Mouse (Mus musculus) kidney, postnatal 0 days (tissue): Measurements from ENCODE around the gene Bloc1s2. TPM values are rescaled to one million over a fixed set of nuclear protein-coding genes. Genes with fewer than 3 reads are reported as not detected.

ENCODE experiments used
- ATAC-seq: fragments of 200-750 bp; cut with Nextera tagmentation; replicated peaks from 2 replicates; pipeline ENCODE4 v1.8.0; 2017; ENCODE audit warnings: low read depth, moderate number of reproducible peaks, moderate TSS enrichment, moderate library complexity; ENCODE audit not compliant: low FRiP score
- DNase-seq: peaks from one replicate; pipeline ENCODE4 v3.0.0-alpha.2; 2016; ENCODE audit warnings: low spot score
- H3K27ac ChIP-seq: fragments of 300-500 bp; sonication (generic); 2 replicates; pipeline ENCODE4 v1.5.1; 2014; ENCODE audit warnings: mild to moderate bottlenecking
- H3K27me3 ChIP-seq: fragments of 300-500 bp; sonication (generic); 2 replicates; pipeline ENCODE4 v1.6.1; 2014; ENCODE audit warnings: low read length, mixed read lengths; ENCODE audit not compliant: insufficient read depth
- H3K36me3 ChIP-seq: fragments of 300-500 bp; sonication (generic); 2 replicates; pipeline ENCODE4 v1.6.1; 2014; ENCODE audit warnings: low read length, mixed read lengths; ENCODE audit not compliant: insufficient read depth
- H3K4me1 ChIP-seq: fragments of 300-500 bp; sonication (generic); replicated peaks from 2 replicates; pipeline ENCODE4 v1.6.1; 2014; ENCODE audit warnings: antibody characterized with exemption, low read length, mixed read lengths; ENCODE audit not compliant: insufficient read depth
- H3K4me2 ChIP-seq: fragments of 300-500 bp; sonication (generic); 2 replicates; pipeline ENCODE4 v1.6.1; 2014; ENCODE audit warnings: mild to moderate bottlenecking, low read length, moderate library complexity, mixed read lengths
- H3K4me3 ChIP-seq: fragments of 300-500 bp; sonication (generic); replicated peaks from 2 replicates; pipeline ENCODE4 v1.5.1; 2014; ENCODE audit warnings: low read depth, low read length
- H3K9ac ChIP-seq: fragments of 300-500 bp; sonication (generic); 2 replicates; pipeline ENCODE4 v1.6.1; 2014; ENCODE audit warnings: low read depth, low read length
- H3K9me3 ChIP-seq: fragments of 300-500 bp; sonication (generic); replicated peaks from 2 replicates; pipeline ENCODE4 v1.6.1; 2016; ENCODE audit warnings: low read length, inconsistent platforms, mixed read lengths
- CTCF ChIP-seq: IDR thresholded peaks from 2 replicates; pipeline ENCODE4 v1.5.1; 2016; ENCODE audit warnings: antibody characterized with exemption, low read depth, mild to moderate bottlenecking, moderate library complexity
- WGBS: fragments of 180-500 bp; shearing (Covaris S2); extraction: QIAGEN DNeasy Blood & Tissue Kit; methylation state at CpG from one replicate; pipeline ENCODE4 v1.1.7; 2014; 5-methylcytosine and 5-hydroxymethylcytosine counted together
- polyA plus RNA-seq: library from polyadenylated mRNA; unstranded; fragments of >200 nt; fragmentation: Nextera tagmentation; extraction: Ambion mirVana; gene quantifications from 2 replicates; pipeline ENCODE4 v1.2.1, GENCODE M21; 2015

The Bloc1s2 gene
- polyA plus RNA-seq, 1 experiment from 2014 or later: 93.1 TPM

DNA sequence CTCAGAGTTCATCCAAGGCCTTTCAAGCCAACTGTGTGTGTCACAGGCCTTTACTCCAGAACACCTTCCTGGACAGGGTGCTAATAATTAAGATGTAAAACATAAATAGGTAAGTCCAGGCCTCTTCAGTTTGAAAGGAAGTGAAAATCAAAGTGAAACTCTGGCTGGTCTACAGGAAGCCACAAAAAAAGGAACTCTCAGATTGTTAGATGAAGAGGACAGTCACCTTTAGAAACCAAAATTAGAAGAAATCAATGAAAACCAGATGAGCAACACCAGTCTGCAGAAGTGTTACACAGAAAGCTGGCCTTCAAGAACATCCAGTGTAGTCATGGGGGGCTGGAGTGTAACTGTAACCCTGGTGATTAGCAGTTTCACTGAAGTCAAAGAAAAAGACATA lies 28.5 kb downstream of the Bloc1s2 start:
- no peak for ATAC-seq
- Histone ChIP-seq H3K27ac (no peak overlapping the region), H3K4me3 (no peak overlapping the region), H3K9me3 (no peaks in the 10 kb centered on the region), H3K9ac (no peak overlapping the region), H3K27me3 (no peaks in the 10 kb centered on the region), H3K4me2 (no peak overlapping the region), H3K4me1 (no peaks in the 10 kb centered on the region), H3K36me3 (peaks cover 52% of the 10 kb centered on the region)
- no peak for DNase-seq
- no peak for TF ChIP-seq CTCF

DNA sequence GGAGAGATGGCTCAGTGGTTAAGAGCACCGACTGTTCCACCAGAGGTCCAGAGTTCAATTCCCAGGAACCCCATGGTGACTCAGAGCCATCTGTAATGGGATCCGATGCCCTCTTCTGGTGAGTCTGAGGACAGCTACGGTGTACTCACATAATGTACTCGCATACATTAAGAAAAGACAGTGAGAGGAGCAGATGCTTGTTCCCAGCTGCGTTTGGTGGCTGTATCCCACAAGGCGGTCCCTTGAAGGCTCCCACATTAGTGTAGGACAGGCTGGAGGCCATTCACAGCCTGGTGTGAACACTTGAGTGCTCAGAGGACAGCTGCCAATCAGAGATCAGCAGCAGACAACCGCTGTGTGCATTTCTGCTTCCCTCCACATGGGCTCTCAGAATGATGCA lies 34.5 kb downstream of the Bloc1s2 start:
- Histone ChIP-seq H3K4me2 (no peak overlapping the region), H3K36me3 (peaks cover 32% of the 10 kb centered on the region), H3K27ac (no peak overlapping the region), H3K9ac (no peak overlapping the region), H3K27me3 (no peaks in the 10 kb centered on the region), H3K9me3 (no peaks in the 10 kb centered on the region), H3K4me3 (no peak overlapping the region), H3K4me1 (peaks cover 5% of the 10 kb centered on the region; the same call in 1 of the 2 replicates)
- peak; percentile 60 for TF ChIP-seq CTCF
- DNase-seq (peak; percentile 16), ATAC-seq (no peak)
- 61% methylated on average over 7 of the region's 7 CpGs for WGBS

DNA sequence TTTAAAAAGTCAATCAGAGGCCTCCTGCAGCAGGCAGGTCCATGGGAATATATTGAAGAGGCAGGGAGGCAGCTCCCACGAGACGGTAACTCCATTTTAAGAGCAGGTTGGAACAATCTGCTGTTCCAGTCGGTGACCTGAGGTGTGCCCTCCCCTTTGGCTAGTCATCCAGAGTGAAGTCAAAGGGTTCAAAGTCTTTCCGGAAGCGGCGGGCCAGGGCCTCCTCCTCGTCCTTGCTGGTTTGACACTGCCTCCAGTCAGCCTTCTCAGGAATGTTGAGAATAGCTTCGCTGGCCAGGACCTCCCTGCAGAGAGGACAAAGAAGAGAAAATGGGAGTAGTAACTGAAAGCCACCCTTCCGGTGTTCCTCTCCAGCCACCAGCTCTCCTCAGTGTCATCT lies 35.9 kb downstream of the Bloc1s2 start:
- H3K4me1 ChIP-seq: peaks cover 8% of the 10 kb centered on the region
- H3K9me3 ChIP-seq: no peaks in the 10 kb centered on the region
- no peak overlapping the region for H3K9ac ChIP-seq
- H3K36me3 ChIP-seq: peaks cover 28% of the 10 kb centered on the region
- peak overlapping the region; percentile 77 for H3K27ac ChIP-seq
- WGBS: 59% methylated on average over 9 of the region's 9 CpGs
- TF ChIP-seq CTCF: no peak
- H3K4me3 ChIP-seq: no peak overlapping the region
- no peaks in the 10 kb centered on the region for H3K27me3 ChIP-seq
- DNase-seq (peak; percentile 53), ATAC-seq (peak; percentile 40; the same call in 1 of the 2 replicates)
- H3K4me2 ChIP-seq: no peak overlapping the region

DNA sequence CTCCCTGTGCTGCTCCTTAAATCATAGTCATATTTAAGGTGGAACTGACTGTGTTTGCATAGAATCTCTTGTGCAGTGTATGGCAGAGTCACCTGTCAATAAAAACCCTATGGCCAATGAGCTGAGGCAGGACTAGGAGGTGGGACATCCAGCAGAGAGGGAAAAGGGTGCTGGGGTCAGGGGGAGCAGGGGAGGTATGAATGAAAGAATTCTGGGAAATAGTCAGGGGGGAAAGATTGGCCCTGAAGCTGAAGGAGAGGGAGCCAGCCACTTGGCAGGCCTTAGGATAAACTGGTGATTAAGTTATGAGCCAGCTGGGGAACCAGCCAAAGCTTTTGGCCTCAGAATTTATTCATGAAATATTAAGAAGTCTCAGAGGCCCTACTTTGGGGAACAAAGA lies 37.2 kb downstream of the Bloc1s2 start:
- H3K27me3 ChIP-seq: no peaks in the 10 kb centered on the region
- H3K4me1 ChIP-seq: peaks cover 8% of the 10 kb centered on the region
- no peak for ATAC-seq
- no peak overlapping the region for H3K4me2 ChIP-seq
- DNase-seq: no peak
- no peak overlapping the region for H3K4me3 ChIP-seq
- H3K9ac ChIP-seq: no peak overlapping the region
- no peak overlapping the region for H3K27ac ChIP-seq
- H3K36me3 ChIP-seq: peaks cover 22% of the 10 kb centered on the region
- no peak for TF ChIP-seq CTCF
- no peaks in the 10 kb centered on the region for H3K9me3 ChIP-seq

DNA sequence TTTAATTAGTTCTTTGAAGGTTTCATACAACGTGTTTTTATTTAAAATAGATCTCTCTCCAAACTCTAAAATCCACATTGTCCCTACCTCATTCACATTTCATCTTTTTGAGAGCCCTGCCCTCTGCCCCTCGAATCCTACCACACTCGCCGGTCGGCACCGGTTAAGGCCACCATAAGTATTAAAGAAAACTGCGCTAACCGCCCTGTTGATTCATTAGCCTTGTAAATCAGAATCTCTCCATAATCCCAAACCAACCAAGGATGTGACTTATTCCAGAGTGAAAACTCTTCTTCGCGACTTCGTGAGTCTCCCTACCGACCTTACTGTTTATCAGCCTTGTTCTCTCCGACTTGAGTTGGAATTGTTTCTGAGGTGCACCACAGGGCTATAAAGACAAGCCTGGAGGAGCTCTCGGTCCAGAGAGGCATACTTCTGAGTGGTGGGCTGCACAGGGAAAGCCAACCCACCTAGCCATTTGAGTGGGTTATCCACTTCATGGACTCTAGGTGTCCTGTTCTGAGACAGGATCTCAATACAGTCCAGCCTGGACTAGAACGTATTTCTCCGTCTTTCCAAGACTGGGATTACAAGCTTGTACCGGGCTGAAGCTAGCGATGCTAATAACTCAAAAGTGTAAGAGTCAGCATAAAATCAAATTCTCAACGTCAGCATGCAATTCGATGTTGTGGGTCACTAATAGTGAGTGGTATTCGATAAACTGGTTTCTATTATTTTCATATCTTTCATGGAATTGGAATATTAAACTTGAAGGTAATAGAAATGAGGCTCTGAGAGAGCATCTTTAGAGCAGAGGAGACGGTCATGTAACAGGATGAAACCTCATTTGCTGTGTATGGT lies 38.4 kb downstream of the Bloc1s2 start:
- Histone ChIP-seq H3K9me3 (no peaks in the 10 kb centered on the region), H3K9ac (peak overlapping the region; percentile 91), H3K27ac (no peak overlapping the region; the same call in 1 of the 2 replicates)

DNA sequence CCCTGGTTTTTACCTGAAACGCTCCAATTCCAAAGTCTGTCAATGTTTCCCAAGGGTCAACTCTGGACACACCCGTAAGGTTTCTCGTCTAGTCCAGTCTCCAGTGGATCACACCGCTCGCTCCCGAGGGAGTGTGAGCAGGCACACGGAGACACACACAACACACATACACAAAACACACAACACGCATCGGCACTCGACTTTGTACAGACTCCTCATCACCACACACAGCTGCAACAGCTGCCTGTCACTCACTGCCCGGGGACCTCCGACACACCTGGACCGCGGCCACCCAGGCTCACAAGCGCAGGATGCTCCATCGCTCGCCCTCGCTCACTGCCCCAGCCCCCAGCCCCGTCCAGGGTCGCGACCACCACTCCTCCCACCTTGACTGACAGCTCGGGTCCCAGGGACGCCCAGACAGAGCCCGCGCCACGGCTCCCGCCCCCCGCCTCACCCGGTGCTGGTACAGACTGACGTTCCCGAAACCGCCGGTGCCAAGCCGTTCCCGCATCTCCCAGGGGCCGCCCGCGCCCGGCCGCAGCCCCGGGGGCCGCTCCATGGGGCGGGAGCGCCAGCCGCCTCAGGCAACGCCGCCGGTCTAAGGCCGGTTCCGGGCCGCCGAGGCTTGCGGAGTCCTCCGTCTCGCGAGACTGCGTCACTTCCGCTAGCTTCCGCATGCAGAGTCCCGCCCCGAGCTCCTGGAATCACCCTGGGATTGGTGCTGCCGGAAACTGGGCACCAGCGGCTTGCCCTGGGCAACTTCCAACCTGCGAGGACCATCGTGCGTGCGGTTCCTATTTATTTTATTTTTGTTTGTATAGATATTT lies 39.2 kb downstream of the Bloc1s2 start, which contains the start of gene Chuk:
Chuk (minus strand) TSS at position 650 of the 830 bp plus-strand sequence.
- Histone ChIP-seq H3K9ac (peak within 1 kb of the TSS; percentile 91), H3K9me3 (no peaks in the 10 kb centered on the region), H3K36me3 (peaks cover 7% of the 10 kb centered on the region; the same call in 1 of the 2 replicates), H3K4me1 (peaks cover 8% of the 10 kb centered on the region), H3K4me3 (peak within 1 kb of the TSS; percentile 91), H3K4me2 (peak within 1 kb of the TSS; percentile 83), H3K27ac (peak within 1 kb of the TSS; percentile 75), H3K27me3 (no peaks in the 10 kb centered on the region)
- TF ChIP-seq CTCF: no peak
- ATAC-seq: peak; percentile 95
- under 1% methylated on average over 63 of the region's 67 CpGs for WGBS
- peak; percentile 96 for DNase-seq

More for the DNA sequence above, 38.4 kb downstream of the Bloc1s2 start:
- Histone ChIP-seq H3K4me2 (peak overlapping the region; percentile 83), H3K4me1 (peaks cover 8% of the 10 kb centered on the region), H3K27me3 (no peaks in the 10 kb centered on the region), H3K36me3 (peaks cover 12% of the 10 kb centered on the region; the same call in 1 of the 2 replicates), H3K4me3 (peak overlapping the region; percentile 91)
- 26% methylated on average over 22 of the region's 22 CpGs for WGBS
- no peak for TF ChIP-seq CTCF
- no peak for DNase-seq
- peak; percentile 43; the same call in 1 of the 2 replicates for ATAC-seq
